Mouse (Mus musculus): ENCODE data around the gene Nmt1. TPM values are rescaled to one million over a fixed set of nuclear protein-coding genes. Genes with fewer than 3 reads are reported as not detected.
A peak's percentile ranks its signal among the peaks of the same experiment; 100 is the strongest.

The Nmt1 gene
- polyA plus RNA-seq, 1 experiment from 2014 or later = 68.5 TPM

DNA sequence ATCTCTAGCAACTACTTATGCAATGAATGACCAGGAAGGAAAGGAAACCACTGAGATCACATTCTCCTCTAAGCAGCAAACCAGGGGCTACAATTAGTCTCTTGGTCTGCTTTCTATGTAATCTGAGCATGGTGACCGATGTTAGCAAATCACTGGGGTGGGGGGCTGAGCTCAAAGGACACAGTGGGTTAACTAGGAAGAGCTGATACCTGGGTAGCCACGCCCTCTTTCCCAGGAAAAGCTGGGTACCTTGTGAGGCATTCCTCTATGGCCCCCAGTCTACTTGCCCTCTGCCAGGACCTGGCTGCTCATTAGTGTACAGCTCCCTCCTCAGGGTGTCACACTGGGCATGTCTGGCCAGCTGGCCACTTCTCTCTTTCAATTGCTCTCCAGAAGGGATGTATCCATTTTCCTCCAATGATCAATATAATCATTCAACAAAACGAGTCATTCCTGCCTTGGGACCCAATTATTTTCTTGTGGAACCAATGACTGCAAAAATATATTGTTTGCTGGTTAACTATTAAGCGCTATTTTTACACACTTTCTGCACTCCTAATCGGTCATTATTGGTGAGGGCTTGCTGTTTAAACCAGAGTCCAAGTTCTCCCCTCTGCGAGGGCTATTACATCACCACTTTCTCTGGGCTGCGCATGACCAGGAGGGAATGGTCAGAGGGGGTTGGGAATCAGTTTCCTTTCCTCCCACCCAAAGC is 21.5 kb upstream of the Nmt1 start:
- 85% methylated on average over 7 of the region's 7 CpGs for WGBS
- Histone ChIP-seq H3K4me3 (no peak overlapping the region), H3K27ac (no peak overlapping the region), H3K9ac (no peak overlapping the region), H3K27me3 (no peaks in the 10 kb centered on the region), H3K4me1 (peaks cover 25% of the 10 kb centered on the region), H3K4me2 (no peak overlapping the region), H3K36me3 (peaks cover 27% of the 10 kb centered on the region), H3K9me3 (no peaks in the 10 kb centered on the region)
- ATAC-seq (ENCODE audit: insufficient number of reproducible peaks, insufficient read depth, low FRiP score, low TSS enrichment, low read depth) = no peak

GRCm38 (mm10) chr11:103007001-103007340 is 21.0 kb upstream of the Nmt1 start:
- Histone ChIP-seq H3K27me3 (no peaks in the 10 kb centered on the region), H3K4me1 (peaks cover 25% of the 10 kb centered on the region), H3K9ac (no peak overlapping the region), H3K27ac (no peak overlapping the region), H3K4me3 (no peak overlapping the region), H3K4me2 (no peak overlapping the region), H3K9me3 (no peaks in the 10 kb centered on the region), H3K36me3 (peaks cover 31% of the 10 kb centered on the region)
- 74% methylated on average over 6 of the region's 6 CpGs for WGBS
- no peak for ATAC-seq (ENCODE audit: insufficient number of reproducible peaks, insufficient read depth, low FRiP score, low TSS enrichment, low read depth)

- no peak for ATAC-seq (ENCODE audit: insufficient number of reproducible peaks, insufficient read depth, low FRiP score, low TSS enrichment, low read depth)
- H3K36me3 ChIP-seq = peaks cover 43% of the 10 kb centered on the region
Measured at GRCm38 (mm10) chr11:103008558-103008957, 19.4 kb upstream of the Nmt1 start.

GRCm38 (mm10) chr11:103009208-103009607 is 18.8 kb upstream of the Nmt1 start:
- Histone ChIP-seq H3K4me2 (no peak overlapping the region), H3K9me3 (no peaks in the 10 kb centered on the region), H3K4me1 (peaks cover 16% of the 10 kb centered on the region), H3K9ac (no peak overlapping the region), H3K36me3 (peaks cover 42% of the 10 kb centered on the region), H3K4me3 (no peak overlapping the region), H3K27ac (no peak overlapping the region), H3K27me3 (no peaks in the 10 kb centered on the region)
- ATAC-seq (ENCODE audit: insufficient number of reproducible peaks, insufficient read depth, low FRiP score, low TSS enrichment, low read depth) = no peak
- WGBS = 90% methylated on average over 8 of the region's 8 CpGs

More at GRCm38 (mm10) chr11:103008558-103008957, 19.4 kb upstream of the Nmt1 start:
- peaks cover 18% of the 10 kb centered on the region for H3K4me1 ChIP-seq
- H3K27ac ChIP-seq = no peak overlapping the region
- no peak overlapping the region for H3K4me2 ChIP-seq
- 87% methylated on average over 7 of the region's 7 CpGs for WGBS
- no peaks in the 10 kb centered on the region for H3K9me3 ChIP-seq
- H3K27me3 ChIP-seq = no peaks in the 10 kb centered on the region
- H3K4me3 ChIP-seq = no peak overlapping the region
- no peak overlapping the region for H3K9ac ChIP-seq

GRCm38 (mm10) chr11:103010454-103011205 is 17.4 kb upstream of the Nmt1 start:
- H3K9me3 ChIP-seq = no peaks in the 10 kb centered on the region
- no peak overlapping the region for H3K4me3 ChIP-seq
- WGBS = 84% methylated on average over 13 of the region's 13 CpGs
- H3K36me3 ChIP-seq = peaks cover 37% of the 10 kb centered on the region
- H3K4me1 ChIP-seq = peaks cover 19% of the 10 kb centered on the region
- no peak overlapping the region for H3K27ac ChIP-seq
- ATAC-seq (ENCODE audit: insufficient number of reproducible peaks, insufficient read depth, low FRiP score, low TSS enrichment, low read depth) = no peak
- H3K27me3 ChIP-seq = no peaks in the 10 kb centered on the region
- H3K4me2 ChIP-seq = no peak overlapping the region
- no peak overlapping the region for H3K9ac ChIP-seq

DNA sequence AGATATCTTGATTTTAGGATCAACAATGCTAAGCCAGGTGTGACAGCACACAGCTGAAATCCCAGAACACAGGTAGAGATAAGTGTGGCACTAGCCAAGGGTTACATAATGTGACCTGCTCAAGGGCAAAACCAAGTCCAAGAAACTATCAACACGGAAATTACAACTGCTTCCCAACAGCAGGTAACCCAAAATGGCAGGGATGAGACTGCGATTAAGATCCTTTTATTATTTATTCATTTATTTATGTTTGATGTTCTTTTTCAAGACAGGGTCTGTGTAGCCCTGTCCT is 16.8 kb upstream of the Nmt1 start:
- no peak overlapping the region for H3K4me2 ChIP-seq
- H3K4me1 ChIP-seq = peaks cover 24% of the 10 kb centered on the region
- no peak overlapping the region for H3K4me3 ChIP-seq
- no peaks in the 10 kb centered on the region for H3K9me3 ChIP-seq
- no peak overlapping the region for H3K9ac ChIP-seq
- H3K36me3 ChIP-seq = peaks cover 37% of the 10 kb centered on the region
- ATAC-seq (ENCODE audit: insufficient number of reproducible peaks, insufficient read depth, low FRiP score, low TSS enrichment, low read depth) = no peak
- WGBS = 91% methylated on average over 2 of the region's 2 CpGs
- H3K27ac ChIP-seq = no peak overlapping the region
- H3K27me3 ChIP-seq = no peaks in the 10 kb centered on the region

- Histone ChIP-seq H3K36me3 (peaks cover 21% of the 10 kb centered on the region), H3K27ac (peak overlapping the region; percentile 94), H3K4me2 (peak overlapping the region; percentile 66), H3K9ac (peak overlapping the region; percentile 91), H3K4me1 (peaks cover 28% of the 10 kb centered on the region), H3K27me3 (no peaks in the 10 kb centered on the region), H3K4me3 (peak overlapping the region; percentile 73), H3K9me3 (no peaks in the 10 kb centered on the region)
- WGBS = 42% methylated on average over 27 of the region's 27 CpGs
- no peak for ATAC-seq (ENCODE audit: insufficient number of reproducible peaks, insufficient read depth, low FRiP score, low TSS enrichment, low read depth)
Measured at GRCm38 (mm10) chr11:103015881-103016825, 11.8 kb upstream of the Nmt1 start.

DNA sequence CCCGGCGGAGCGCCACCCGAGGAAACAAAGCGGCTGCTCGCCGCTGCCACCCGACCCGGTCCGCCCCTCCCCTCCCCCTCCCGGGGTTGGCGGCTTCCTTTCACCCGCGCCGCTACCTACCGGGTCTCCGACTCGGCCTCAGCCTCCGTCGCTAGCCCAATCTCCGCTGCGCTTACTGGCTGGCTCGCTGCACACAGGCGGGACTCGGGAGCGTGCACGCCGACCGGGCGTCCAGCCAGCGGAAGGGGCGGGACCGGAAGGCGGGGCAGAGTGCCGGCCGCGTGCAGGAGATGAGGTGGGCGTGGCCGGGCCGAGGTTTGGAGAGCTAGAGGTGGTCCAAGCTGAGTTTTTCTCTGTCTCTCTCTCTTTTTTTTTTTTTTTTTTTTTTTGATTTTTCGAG is 11.1 kb upstream of the Nmt1 start:
- WGBS = under 1% methylated on average over 39 of the region's 41 CpGs
- Histone ChIP-seq H3K27ac (peak overlapping the region; percentile 94), H3K4me3 (peak overlapping the region; percentile 73), H3K4me1 (peaks cover 28% of the 10 kb centered on the region), H3K9me3 (no peaks in the 10 kb centered on the region), H3K4me2 (peak overlapping the region; percentile 66), H3K36me3 (peaks cover 15% of the 10 kb centered on the region), H3K27me3 (no peaks in the 10 kb centered on the region), H3K9ac (peak overlapping the region; percentile 91)
- ATAC-seq (ENCODE audit: insufficient number of reproducible peaks, insufficient read depth, low FRiP score, low TSS enrichment, low read depth) = peak; percentile 95

DNA sequence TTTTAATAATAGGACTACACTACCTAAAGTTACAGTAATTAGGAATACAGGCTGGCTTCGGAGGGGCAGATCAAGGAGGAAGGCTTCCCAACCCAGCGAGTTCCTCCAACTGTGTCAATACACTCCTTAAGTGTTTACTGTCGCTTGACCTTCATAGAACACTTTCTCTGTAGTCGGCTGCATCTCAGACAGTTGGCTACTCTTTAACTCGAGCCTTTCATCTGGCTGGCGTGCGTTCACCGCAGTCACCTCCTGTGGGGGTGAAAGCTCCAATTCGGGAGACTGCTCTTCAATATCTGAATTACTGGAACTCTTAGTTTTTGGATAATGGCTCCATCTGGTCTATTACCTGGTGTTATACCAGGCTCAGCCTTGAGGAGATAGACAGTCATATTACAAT is 10.3 kb upstream of the Nmt1 start:
- WGBS = 77% methylated on average over 9 of the region's 9 CpGs
- no peak overlapping the region for H3K9ac ChIP-seq
- ATAC-seq (ENCODE audit: insufficient number of reproducible peaks, insufficient read depth, low FRiP score, low TSS enrichment, low read depth) = no peak

GRCm38 (mm10) chr11:103018860-103019259 is 9.1 kb upstream of the Nmt1 start:
- H3K27me3 ChIP-seq = no peaks in the 10 kb centered on the region
- no peak overlapping the region for H3K9ac ChIP-seq
- no peak overlapping the region for H3K27ac ChIP-seq
- no peak for ATAC-seq (ENCODE audit: insufficient number of reproducible peaks, insufficient read depth, low FRiP score, low TSS enrichment, low read depth)
- H3K9me3 ChIP-seq = no peaks in the 10 kb centered on the region
- peaks cover 28% of the 10 kb centered on the region for H3K4me1 ChIP-seq
- no peak overlapping the region for H3K4me3 ChIP-seq
- H3K36me3 ChIP-seq = 0 out of 2 replicates have a peak, but pooled peaks cover 2% of the 10 kb centered on the region
- WGBS = 66% methylated on average over 6 of the region's 6 CpGs
- no peak overlapping the region for H3K4me2 ChIP-seq

More for the DNA sequence above, 10.3 kb upstream of the Nmt1 start:
- H3K4me1 ChIP-seq = peaks cover 28% of the 10 kb centered on the region
- 0 out of 2 replicates have a peak overlapping the region, but pooled peaks have one; percentile 8 for H3K27ac ChIP-seq
- no peaks in the 10 kb centered on the region for H3K9me3 ChIP-seq
- peaks cover 12% of the 10 kb centered on the region for H3K36me3 ChIP-seq
- H3K4me2 ChIP-seq = no peak overlapping the region
- H3K4me3 ChIP-seq = no peak overlapping the region
- H3K27me3 ChIP-seq = no peaks in the 10 kb centered on the region

- no peak overlapping the region for H3K4me3 ChIP-seq
- peaks cover 28% of the 10 kb centered on the region for H3K4me1 ChIP-seq
- no peak overlapping the region for H3K9ac ChIP-seq
- no peak overlapping the region for H3K27ac ChIP-seq
- peaks cover 4% of the 10 kb centered on the region; the same call in 1 of the 2 replicates for H3K36me3 ChIP-seq
- no peak overlapping the region for H3K4me2 ChIP-seq
- H3K9me3 ChIP-seq = no peaks in the 10 kb centered on the region
- WGBS = 58% methylated on average over 7 of the region's 7 CpGs
- ATAC-seq (ENCODE audit: insufficient number of reproducible peaks, insufficient read depth, low FRiP score, low TSS enrichment, low read depth) = no peak
- H3K27me3 ChIP-seq = no peaks in the 10 kb centered on the region
Measured at GRCm38 (mm10) chr11:103019325-103019724, 8.7 kb upstream of the Nmt1 start.
